Mouse (Mus musculus) erythroblast, embryonic 14.5 days (primary cell): ENCODE measurements at regions not wholly inside any gene's neighbourhood (a gene's known extent, or its start where the extent isn't known, plus 50 kb on each side); places are given as distances from the start of the nearest gene placed in this dataset.

Source experiments
- H3K27me3 ChIP-seq: 2 replicates; pipeline ENCODE4 v1.6.1; 2012; ENCODE audit warnings: inconsistent platforms; ENCODE audit not compliant: control insufficient read depth
- H3K36me3 ChIP-seq: 2 replicates; pipeline ENCODE4 v1.6.1; 2012; ENCODE audit warnings: mild to moderate bottlenecking, inconsistent platforms; ENCODE audit not compliant: control insufficient read depth
- H3K4me1 ChIP-seq: 2 replicates; pipeline ENCODE4 v1.6.1; 2012; ENCODE audit warnings: inconsistent platforms; ENCODE audit not compliant: control insufficient read depth
- H3K4me3 ChIP-seq: replicated peaks from 2 replicates; pipeline ENCODE3; 2012; ENCODE audit warnings: moderate library complexity, mild to moderate bottlenecking, inconsistent platforms
- H3K9me3 ChIP-seq: 2 replicates; pipeline ENCODE4 v1.6.1; 2012; ENCODE audit warnings: low read length, inconsistent platforms, mixed read lengths; ENCODE audit not compliant: control insufficient read depth
- GATA1 ChIP-seq: IDR thresholded peaks from 2 replicates; pipeline ENCODE4 v1.6.1; 2012; ENCODE audit warnings: low read length, inconsistent platforms, mixed read lengths
- TAL1 ChIP-seq: IDR thresholded peaks from 3 replicates; pipeline ENCODE4 v1.6.1; 2012; ENCODE audit warnings: low read length, inconsistent platforms, mixed read lengths

DNA sequence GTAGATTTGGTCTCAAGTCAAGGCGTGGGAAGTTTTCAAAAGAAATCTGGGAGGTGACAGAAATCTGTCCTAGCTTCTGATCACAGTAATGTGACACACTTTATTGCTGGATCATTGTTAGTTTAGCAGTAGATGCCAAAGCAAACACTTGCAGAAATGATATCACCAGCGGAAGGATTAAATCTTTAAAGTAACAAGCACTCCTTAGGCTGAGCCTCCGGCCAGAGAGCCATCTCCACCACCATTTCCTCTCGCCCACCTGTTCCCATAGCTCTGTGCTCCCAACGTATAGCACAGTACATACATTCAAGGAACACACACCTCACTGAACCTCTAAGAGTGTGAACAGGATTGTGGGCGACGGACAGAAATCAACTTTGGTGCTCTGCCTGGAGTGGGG lies 75.6 kb upstream of the Ifne start:
- H3K36me3 ChIP-seq, result no peaks in the 10 kb centered on the region
- no peaks in the 10 kb centered on the region for H3K9me3 ChIP-seq

DNA sequence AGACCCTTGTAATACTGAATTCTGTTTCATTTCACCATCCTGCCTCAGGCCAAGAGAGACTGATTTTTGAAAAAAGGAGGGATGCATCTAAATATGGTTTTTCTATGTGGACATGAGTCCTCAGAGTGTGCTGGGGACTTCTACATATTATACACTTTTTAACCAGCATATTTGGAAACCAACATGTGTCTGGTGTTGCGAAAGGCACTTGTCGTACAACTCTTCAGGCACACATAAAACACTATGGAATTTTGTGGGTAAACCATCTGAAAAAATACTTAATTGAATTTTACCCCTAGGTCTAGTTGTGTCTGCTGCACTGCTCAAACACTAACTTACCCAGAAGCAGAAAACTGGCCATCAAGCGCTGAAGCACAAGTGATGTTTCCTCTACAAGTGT lies 74.0 kb upstream of the Ifne start:
- no peak for TF ChIP-seq GATA1
- TF ChIP-seq TAL1, result no peak
- Histone ChIP-seq H3K4me3 (no peak overlapping the region), H3K27me3 (no peaks in the 10 kb centered on the region), H3K36me3 (no peaks in the 10 kb centered on the region), H3K4me1 (no peaks in the 10 kb centered on the region), H3K9me3 (no peaks in the 10 kb centered on the region)

More for the DNA sequence above, 75.6 kb upstream of the Ifne start:
- H3K4me3 ChIP-seq, result no peak overlapping the region
- TF ChIP-seq TAL1 (no peak), GATA1 (no peak)
- H3K4me1 ChIP-seq, result no peaks in the 10 kb centered on the region
- no peaks in the 10 kb centered on the region for H3K27me3 ChIP-seq

DNA sequence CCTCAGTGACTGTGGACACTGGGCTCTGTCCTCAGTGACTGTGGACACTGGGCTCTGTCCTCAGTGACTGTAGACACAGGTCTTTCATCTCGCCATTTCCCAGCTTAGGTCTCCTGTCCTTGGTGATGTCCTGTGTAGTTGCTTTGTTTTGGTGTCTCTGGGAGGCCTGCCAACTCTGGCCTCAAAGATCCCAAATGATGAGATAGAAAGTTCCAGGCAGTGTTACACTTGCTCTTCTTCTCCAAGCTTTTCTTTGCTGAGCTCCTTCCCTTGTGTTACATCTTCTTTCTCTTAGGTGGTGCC lies 71.0 kb upstream of the Ifne start:
- Histone ChIP-seq H3K9me3 (no peaks in the 10 kb centered on the region), H3K4me1 (no peaks in the 10 kb centered on the region), H3K4me3 (no peak overlapping the region), H3K27me3 (no peaks in the 10 kb centered on the region), H3K36me3 (no peaks in the 10 kb centered on the region)
- no peak for TF ChIP-seq TAL1
- no peak for TF ChIP-seq GATA1

DNA sequence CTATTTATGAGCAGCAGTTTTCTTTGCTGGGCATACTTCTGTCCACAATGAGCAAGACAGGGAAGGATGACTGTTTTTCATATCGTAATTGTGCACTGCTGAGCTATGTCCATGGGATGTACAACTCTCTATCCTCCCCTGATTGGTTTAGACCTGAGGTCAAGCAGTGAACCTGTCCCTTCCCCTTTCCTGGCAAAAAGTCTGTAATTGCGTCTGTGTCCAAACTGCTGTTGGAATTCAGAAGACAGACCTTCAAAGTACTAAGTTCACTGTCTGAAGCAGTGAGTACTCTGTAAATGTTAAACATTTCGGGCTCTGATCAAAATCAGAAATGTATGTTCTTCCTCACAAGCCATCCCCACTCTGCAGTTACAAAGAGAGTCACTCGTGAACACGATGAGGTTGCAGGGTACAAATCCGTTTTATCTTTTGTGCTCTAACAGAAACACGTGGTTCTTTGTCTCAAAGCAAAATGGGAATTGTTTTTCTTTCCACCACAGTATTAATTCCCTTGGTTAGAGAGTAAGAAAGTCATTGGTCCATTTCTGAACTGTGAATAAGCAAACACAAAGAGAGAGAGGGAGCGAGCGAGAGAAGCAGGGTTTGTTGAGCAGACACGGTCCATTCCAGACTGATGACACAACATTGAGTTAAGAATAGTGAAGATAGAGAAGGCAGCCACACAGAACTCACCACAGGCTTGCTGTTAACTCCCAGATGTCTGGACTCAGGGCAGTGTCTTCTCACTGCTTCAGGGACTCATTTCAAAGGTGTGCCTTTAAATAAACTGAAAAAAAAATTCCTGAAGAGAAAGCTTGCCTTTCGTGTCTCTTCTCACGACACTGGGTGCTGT lies 70.4 kb upstream of the Ifne start:
- no peaks in the 10 kb centered on the region for H3K9me3 ChIP-seq
- H3K4me1 ChIP-seq, result no peaks in the 10 kb centered on the region
- no peaks in the 10 kb centered on the region for H3K27me3 ChIP-seq
- H3K36me3 ChIP-seq, result no peaks in the 10 kb centered on the region
- H3K4me3 ChIP-seq, result no peak overlapping the region
- TF ChIP-seq GATA1 (no peak), TAL1 (no peak)

DNA sequence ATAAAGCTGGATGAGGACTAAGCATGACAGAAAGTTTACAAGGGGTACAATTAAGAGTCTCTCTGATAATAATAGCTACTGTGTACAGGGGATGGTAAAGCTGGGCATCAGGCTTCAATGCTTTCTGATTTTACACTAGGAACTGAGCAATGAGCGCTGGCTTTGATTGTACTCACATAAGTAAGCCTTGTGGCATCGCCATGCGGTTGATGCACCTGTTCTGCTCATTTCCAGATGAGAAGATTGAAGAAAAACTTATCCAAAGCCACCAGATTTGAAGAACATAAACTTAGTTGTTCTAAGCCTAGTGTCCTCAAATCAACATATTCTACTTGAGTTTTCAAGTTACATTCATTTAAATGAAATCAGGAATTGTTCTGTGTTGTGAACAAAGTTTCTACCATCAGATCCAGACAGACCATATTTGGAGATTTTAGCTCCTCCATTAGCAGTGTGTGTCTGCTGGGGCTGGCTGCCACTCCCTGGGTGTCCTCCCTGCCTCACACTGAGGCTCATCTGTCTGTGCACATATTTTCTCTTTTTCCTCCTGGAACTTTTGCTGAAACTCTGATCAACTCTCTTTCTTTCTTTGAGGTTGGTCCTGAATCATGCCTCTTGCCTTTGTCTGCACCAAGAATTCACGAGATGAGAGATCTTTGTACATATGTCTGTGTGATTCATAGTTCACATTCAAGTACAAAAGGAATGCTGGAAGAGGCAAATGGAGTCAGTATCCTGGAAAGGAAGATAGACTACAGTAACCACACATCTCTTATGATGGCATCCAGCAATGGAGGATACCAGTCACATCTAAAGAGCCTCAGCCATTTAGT lies 68.2 kb upstream of the Ifne start:
- Histone ChIP-seq H3K36me3 (no peaks in the 10 kb centered on the region), H3K4me3 (no peak overlapping the region), H3K27me3 (no peaks in the 10 kb centered on the region), H3K9me3 (no peaks in the 10 kb centered on the region), H3K4me1 (no peaks in the 10 kb centered on the region)
- TF ChIP-seq TAL1, result no peak
- no peak for TF ChIP-seq GATA1

DNA sequence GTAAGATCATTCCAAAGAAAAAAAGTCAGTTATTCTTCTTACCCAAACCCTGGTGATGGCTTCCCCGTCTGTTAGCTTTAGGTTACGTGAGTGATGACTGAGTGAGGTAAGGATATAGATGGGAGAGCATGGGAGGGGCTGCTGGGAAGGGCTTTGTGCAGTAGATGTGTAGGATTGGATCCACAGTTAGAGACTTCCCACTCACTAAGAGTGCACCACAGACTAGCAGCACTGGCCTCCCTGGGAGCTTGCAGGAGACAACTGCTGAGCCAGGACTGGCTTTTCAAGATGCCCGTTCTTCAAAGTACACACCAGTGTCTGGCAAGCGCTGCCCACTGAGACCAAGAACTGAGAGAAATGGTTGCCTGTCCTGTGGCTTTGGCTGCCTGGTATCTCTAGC lies 62.0 kb upstream of the Ifne start:
- peaks cover 22% of the 10 kb centered on the region for H3K27me3 ChIP-seq
- TF ChIP-seq TAL1, result no peak
- TF ChIP-seq GATA1, result no peak
- H3K36me3 ChIP-seq, result no peaks in the 10 kb centered on the region
- H3K9me3 ChIP-seq, result no peaks in the 10 kb centered on the region
- no peak overlapping the region for H3K4me3 ChIP-seq
- peaks cover 12% of the 10 kb centered on the region for H3K4me1 ChIP-seq

DNA sequence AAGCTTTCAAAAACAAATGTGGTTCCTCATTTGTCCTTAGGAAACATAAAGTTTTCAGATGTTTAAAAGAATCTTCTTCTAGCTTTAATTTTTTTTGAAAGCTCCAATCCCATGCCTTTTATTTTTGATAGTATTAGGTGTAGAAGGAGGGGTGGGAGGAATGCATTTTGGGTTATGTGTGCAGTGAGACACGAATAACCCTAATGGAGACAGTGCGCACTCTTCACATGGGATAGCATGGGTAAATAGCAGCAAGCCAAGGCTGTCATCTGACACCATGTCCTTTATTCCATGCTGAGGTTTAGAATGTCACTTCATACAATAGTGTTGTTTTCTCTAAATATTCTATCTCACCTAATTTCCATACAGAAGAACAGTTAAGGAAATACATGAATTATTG lies 60.7 kb upstream of the Ifne start:
- TF ChIP-seq GATA1 (no peak), TAL1 (no peak)
- Histone ChIP-seq H3K27me3 (peaks cover 28% of the 10 kb centered on the region), H3K4me1 (peaks cover 12% of the 10 kb centered on the region), H3K4me3 (no peak overlapping the region), H3K36me3 (no peaks in the 10 kb centered on the region), H3K9me3 (no peaks in the 10 kb centered on the region)

DNA sequence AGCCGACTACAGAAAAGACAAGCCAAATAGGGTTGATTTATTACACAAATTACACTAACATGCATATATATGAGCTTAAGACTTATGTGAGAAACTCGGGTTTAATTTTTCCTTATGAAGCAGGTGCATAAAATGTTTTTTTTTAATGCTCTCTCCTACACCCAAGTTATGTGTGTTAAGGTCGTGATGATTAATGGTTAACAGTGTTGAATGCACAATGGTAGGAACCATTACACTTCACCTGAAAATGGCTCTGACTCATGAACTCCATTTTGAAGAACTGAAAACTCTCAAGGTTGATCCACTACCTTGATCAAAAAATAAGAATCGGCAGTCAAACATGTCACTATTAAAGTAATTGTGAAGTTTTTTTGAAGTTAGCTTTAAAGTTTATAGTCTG lies 59.4 kb upstream of the Ifne start:
- H3K9me3 ChIP-seq, result no peaks in the 10 kb centered on the region
- no peak for TF ChIP-seq TAL1
- TF ChIP-seq GATA1, result no peak
- H3K4me3 ChIP-seq, result no peak overlapping the region
- peaks cover 34% of the 10 kb centered on the region for H3K27me3 ChIP-seq
- H3K4me1 ChIP-seq, result peaks cover 12% of the 10 kb centered on the region
- no peaks in the 10 kb centered on the region for H3K36me3 ChIP-seq

DNA sequence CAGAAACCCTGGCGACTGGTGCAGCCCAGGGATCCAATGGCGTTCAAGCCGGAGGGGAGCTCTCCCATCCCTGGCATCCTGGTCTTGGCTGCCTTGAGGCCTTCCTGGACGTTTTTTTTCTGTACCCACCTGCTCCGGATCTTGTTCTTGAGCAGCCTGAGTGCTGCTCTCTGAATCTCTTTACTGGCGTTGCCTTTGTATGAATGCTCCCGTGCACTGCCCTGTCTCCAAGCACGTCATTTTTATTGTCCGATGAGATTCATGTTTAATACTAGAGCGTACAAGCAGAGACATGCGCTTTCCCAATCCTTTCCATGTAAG lies 58.7 kb upstream of the Ifne start:
- peaks cover 34% of the 10 kb centered on the region for H3K27me3 ChIP-seq
- no peaks in the 10 kb centered on the region for H3K36me3 ChIP-seq
- TF ChIP-seq GATA1 (no peak), TAL1 (no peak)
- no peaks in the 10 kb centered on the region for H3K9me3 ChIP-seq
- H3K4me1 ChIP-seq, result peaks cover 12% of the 10 kb centered on the region
- H3K4me3 ChIP-seq, result peak overlapping the region; percentile 80
